Mouse (Mus musculus) left cerebral cortex, postnatal 25 days (tissue): ENCODE measurements at regions not wholly inside any gene's neighbourhood (a gene's known extent, or its start where the extent isn't known, plus 50 kb on each side); places are given as distances from the start of the nearest gene placed in this dataset.

Experiments
- DNase-seq, 2 experiments: peaks; one replicate each; pipeline ENCODE4 v3.0.0; 2022; ENCODE audit warnings: low spot score in 2 of 2, mixed read lengths in 1 of 2
- intact Hi-C: fragments of 180-260 bp; cut with DNase I; formaldehyde crosslinking; loops from one replicate; pipeline ENCODE4 v1.15.1; 2025

GRCm38 (mm10) chr11:44013841-44014240 is 112.8 kb upstream of the Adra1b start:
- no peak for DNase-seq
- intact Hi-C loops, result no loop called here

- peak in 1 of 2 experiments; percentile 5 for DNase-seq
These were observed 120.6 kb upstream of the Adra1b start for GRCm38 (mm10) chr11:44021638-44022037.

GRCm38 (mm10) chr11:44027046-44027445 is 126.0 kb upstream of the Adra1b start:
- intact Hi-C loops, result no loop called here
- DNase-seq, result no peak

More at GRCm38 (mm10) chr11:44021638-44022037, 120.6 kb upstream of the Adra1b start:
- intact Hi-C loops, result no loop called here

- no peak for DNase-seq
- intact Hi-C loops, result no loop called here
These were observed 145.1 kb upstream of the Adra1b start for GRCm38 (mm10) chr11:44046083-44046482.

- no peak for DNase-seq
- intact Hi-C loops, result no loop called here
These were observed 148.4 kb upstream of the Adra1b start for GRCm38 (mm10) chr11:44049253-44049976.

GRCm38 (mm10) chr11:44052481-44052880 is 151.5 kb upstream of the Adra1b start:
- intact Hi-C loops, result no loop called here
- peak; percentile 17 to 78 for DNase-seq

GRCm38 (mm10) chr11:44062446-44062845 is 161.4 kb upstream of the Adra1b start:
- intact Hi-C loops, result no loop called here

GRCm38 (mm10) chr11:44066176-44066575 is 165.2 kb upstream of the Adra1b start:
- intact Hi-C loops, result no loop called here
- no peak for DNase-seq

More at GRCm38 (mm10) chr11:44062446-44062845, 161.4 kb upstream of the Adra1b start:
- DNase-seq, result no peak

GRCm38 (mm10) chr11:44083716-44084115 is 182.7 kb upstream of the Adra1b start:
- intact Hi-C loops, result loop anchor here (10.0 kb wide), 1 partner anchor 299 kb away; no protein-coding TSS in a partner anchor
- peak; percentile 8 to 54 for DNase-seq

- intact Hi-C loops, result loop anchor here (10.0 kb wide), 1 partner anchor 302 kb away; no protein-coding TSS in a partner anchor
These were observed 185.9 kb upstream of the Adra1b start for GRCm38 (mm10) chr11:44086951-44087350.

GRCm38 (mm10) chr11:44089514-44089913 is 188.5 kb upstream of the Adra1b start:
- no peak for DNase-seq
- intact Hi-C loops, result loop anchor here (10.0 kb wide), 1 partner anchor 305 kb away; no protein-coding TSS in a partner anchor

More at GRCm38 (mm10) chr11:44086951-44087350, 185.9 kb upstream of the Adra1b start:
- no peak for DNase-seq

GRCm38 (mm10) chr11:44095280-44095679 is 194.3 kb upstream of the Adra1b start:
- intact Hi-C loops, result no loop called here
- no peak for DNase-seq

GRCm38 (mm10) chr11:44103188-44103840 is 202.3 kb upstream of the Adra1b start:
- intact Hi-C loops, result no loop called here
- DNase-seq, result no peak

GRCm38 (mm10) chr11:44103841-44104191 is 202.8 kb upstream of the Adra1b start:
- intact Hi-C loops, result no loop called here
- DNase-seq, result no peak

GRCm38 (mm10) chr11:44106231-44106630 is 205.2 kb upstream of the Adra1b start:
- intact Hi-C loops, result no loop called here
- no peak for DNase-seq

- intact Hi-C loops, result no loop called here
- DNase-seq, result no peak
These were observed 210.5 kb upstream of the Adra1b start for GRCm38 (mm10) chr11:44111525-44111924.

- intact Hi-C loops, result no loop called here
- DNase-seq, result peak; percentile 24 to 53
These were observed 226.1 kb upstream of the Adra1b start for GRCm38 (mm10) chr11:44127088-44127487.

GRCm38 (mm10) chr11:44128481-44128880 is 227.5 kb upstream of the Adra1b start:
- DNase-seq, result no peak
- intact Hi-C loops, result no loop called here

- intact Hi-C loops, result no loop called here
- DNase-seq, result no peak
These were observed 232.2 kb upstream of the Adra1b start for GRCm38 (mm10) chr11:44133244-44133643.

GRCm38 (mm10) chr11:44136024-44136423 is 235.0 kb upstream of the Adra1b start:
- DNase-seq, result no peak
- intact Hi-C loops, result no loop called here

GRCm38 (mm10) chr11:44142996-44143395 is 242.0 kb upstream of the Adra1b start:
- peak in 1 of 2 experiments; percentile 60 for DNase-seq
- intact Hi-C loops, result loop anchor here (1.0 kb wide), 1 partner anchor 260 kb away; no protein-coding TSS in a partner anchor
